Mouse (Mus musculus) urinary bladder, postnatal 4 days (tissue): Measurements from ENCODE around the gene Ldlrad3.

Experiments used
- DNase-seq, 2 experiments: peaks; one replicate each; pipeline ENCODE4 v3.0.0; 2021 to 2022; ENCODE audit warnings: low spot score in 2 of 2

Ldlrad3 gene

GRCm38 (mm10) chr2:102185069-102185950 is 875 bp downstream of the Ldlrad3 start:
- peak in 1 of 2 experiments; percentile 28 for DNase-seq

GRCm38 (mm10) chr2:102183720-102184480 is 2.3 kb downstream of the Ldlrad3 start:
- no peak for DNase-seq

GRCm38 (mm10) chr2:102181459-102181858 is 4.7 kb downstream of the Ldlrad3 start:
- DNase-seq = no peak

GRCm38 (mm10) chr2:102176434-102176772 is 9.8 kb downstream of the Ldlrad3 start:
- DNase-seq = no peak

- no peak for DNase-seq
These were observed 10.3 kb downstream of the Ldlrad3 start for GRCm38 (mm10) chr2:102175741-102176433.

GRCm38 (mm10) chr2:102172458-102172857 is 13.7 kb downstream of the Ldlrad3 start:
- no peak for DNase-seq

- peak in 1 of 2 experiments; percentile 34 for DNase-seq
These were observed 19.4 kb downstream of the Ldlrad3 start for GRCm38 (mm10) chr2:102166550-102167325.

- DNase-seq = no peak
These were observed 23.1 kb downstream of the Ldlrad3 start for GRCm38 (mm10) chr2:102163106-102163505.

GRCm38 (mm10) chr2:102157555-102157954 is 28.6 kb downstream of the Ldlrad3 start:
- DNase-seq = no peak

GRCm38 (mm10) chr2:102157010-102157409 is 29.2 kb downstream of the Ldlrad3 start:
- no peak for DNase-seq

- no peak for DNase-seq
These were observed 29.7 kb downstream of the Ldlrad3 start for GRCm38 (mm10) chr2:102156460-102156859.

- no peak for DNase-seq
These were observed 30.7 kb downstream of the Ldlrad3 start for GRCm38 (mm10) chr2:102155306-102156015.

- no peak for DNase-seq
These were observed 31.4 kb downstream of the Ldlrad3 start for GRCm38 (mm10) chr2:102154771-102155211.

- DNase-seq = no peak
These were observed 31.9 kb downstream of the Ldlrad3 start for GRCm38 (mm10) chr2:102154328-102154727.

GRCm38 (mm10) chr2:102153516-102153915 is 32.7 kb downstream of the Ldlrad3 start:
- no peak for DNase-seq

GRCm38 (mm10) chr2:102152851-102153250 is 33.3 kb downstream of the Ldlrad3 start:
- DNase-seq = no peak

- DNase-seq = no peak
These were observed 37.1 kb downstream of the Ldlrad3 start for GRCm38 (mm10) chr2:102149058-102149457.

- no peak for DNase-seq
These were observed 38.1 kb downstream of the Ldlrad3 start for GRCm38 (mm10) chr2:102148093-102148492.

GRCm38 (mm10) chr2:102147561-102147960 is 38.6 kb downstream of the Ldlrad3 start:
- no peak for DNase-seq

- DNase-seq = no peak
These were observed 39.8 kb downstream of the Ldlrad3 start for GRCm38 (mm10) chr2:102146386-102146785.

- DNase-seq = no peak
These were observed 41.1 kb downstream of the Ldlrad3 start for GRCm38 (mm10) chr2:102145036-102145435.
